ENCODE assay signal across 21 mouse cellular contexts in genomic region chr7:25637099-25637498, GRCm38 (mm10). TPM values are rescaled to one million over a fixed set of nuclear protein-coding genes. Genes with fewer than 3 reads are reported as not detected.
"Had no signal": no experiment of that assay in that cellular context is flagged by ENCODE, and none has a peak within 500 bp of the region (broad histone marks: within the 10 kb centered on the region; RNA-seq: fewer than 3 reads in every experiment).

No protein-coding gene starts in this region.

- DNase-seq: lung, adult 2 months; lung, postnatal 14 days; right cerebral cortex, postnatal 14 days had no signal

- ATAC-seq: lung, postnatal 0 days; midbrain, embryonic 13.5 days; midbrain, embryonic 15.5 days had no signal

- H3K9ac ChIP-seq: lung, embryonic 15.5 days; midbrain, embryonic 13.5 days; midbrain, embryonic 15.5 days; neural tube, embryonic 12.5 days; stomach, embryonic 15.5 days had no signal

- H3K27me3 ChIP-seq: lung, embryonic 15.5 days; midbrain, embryonic 13.5 days; midbrain, embryonic 15.5 days; neural tube, embryonic 12.5 days; stomach, embryonic 15.5 days had no signal

- H3K4me1 ChIP-seq: lung, embryonic 15.5 days; midbrain, embryonic 13.5 days; midbrain, embryonic 15.5 days; neural tube, embryonic 12.5 days; stomach, embryonic 15.5 days had no signal

- H3K4me2 ChIP-seq: lung, embryonic 15.5 days; midbrain, embryonic 11.5 days; midbrain, embryonic 13.5 days; midbrain, embryonic 15.5 days; neural tube, embryonic 12.5 days; stomach, embryonic 15.5 days had no signal

- H3K4me3 ChIP-seq: lung, embryonic 15.5 days; megakaryocyte, embryonic 14.5 days; midbrain, embryonic 13.5 days; midbrain, embryonic 15.5 days; neural tube, embryonic 12.5 days; stomach, embryonic 15.5 days had no signal

- H3K27ac ChIP-seq: lung, embryonic 15.5 days; macrophage; midbrain, embryonic 13.5 days; midbrain, embryonic 15.5 days; neural tube, embryonic 12.5 days; stomach, embryonic 15.5 days; stomach, postnatal 0 days had no signal

- H3K9me3 ChIP-seq: lung, embryonic 15.5 days; megakaryocyte, embryonic 14.5 days; midbrain, embryonic 13.5 days; midbrain, embryonic 15.5 days; neural tube, embryonic 12.5 days; stomach, embryonic 15.5 days had no signal

RNA-seq across cellular contexts. Expression of gene Erich4, which starts 21.4 kb away (rescaled TPM):
- total RNA-seq: megakaryocyte progenitor cell, adult 5-6 weeks; midbrain, postnatal 0 days; monocyte, adult 5-6 weeks; neutrophil, adult 5-6 weeks had no signal
- polyA plus RNA-seq: lung, adult 2 months; lung, embryonic 15.5 days; lung, postnatal 0 days; macrophage; midbrain, embryonic 11.5 days; midbrain, embryonic 13.5 days; midbrain, embryonic 15.5 days; midbrain, postnatal 0 days; neural tube, embryonic 12.5 days; neural tube, embryonic 14.5 days; stomach, postnatal 0 days; testis, adult 2 months; thymus, adult 2 months; urinary bladder, adult 2 months had no signal
